Mouse (Mus musculus): Measurements from ENCODE around the gene Glod4.

The Glod4 gene

GRCm38 (mm10) chr11:76085898-76086591 is 157.5 kb downstream of the Glod4 start:
- DNase-seq (ENCODE audit: low spot score in 2 of 2): peak in 1 of 2 experiments; percentile 33

DNA sequence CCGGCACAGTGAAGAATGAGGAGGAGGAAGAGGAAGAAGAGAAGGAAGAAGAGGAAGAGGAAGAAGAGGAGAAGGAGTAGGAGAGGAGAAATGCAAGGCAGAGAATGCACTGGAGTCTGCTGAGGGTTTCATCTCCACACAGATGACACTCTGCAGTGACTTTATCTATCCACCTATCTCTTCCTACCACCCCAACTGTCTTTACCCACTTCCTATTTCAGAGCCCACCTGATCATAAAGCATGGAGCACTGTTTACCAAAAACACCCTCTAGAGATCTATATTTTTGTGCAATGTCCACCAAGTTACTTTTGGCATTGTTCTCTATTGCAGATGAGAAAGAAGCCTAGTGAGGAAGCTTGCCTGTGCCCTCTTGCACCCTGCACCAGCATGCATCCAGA is 158.6 kb downstream of the Glod4 start:
- DNase-seq (ENCODE audit: low spot score in 2 of 2): no peak

- DNase-seq (ENCODE audit: low spot score in 2 of 2): no peak
Measured at GRCm38 (mm10) chr11:76083941-76084367, 159.6 kb downstream of the Glod4 start.

- DNase-seq (ENCODE audit: low spot score in 2 of 2): no peak
Measured at GRCm38 (mm10) chr11:76081048-76081640, 162.4 kb downstream of the Glod4 start.

DNA sequence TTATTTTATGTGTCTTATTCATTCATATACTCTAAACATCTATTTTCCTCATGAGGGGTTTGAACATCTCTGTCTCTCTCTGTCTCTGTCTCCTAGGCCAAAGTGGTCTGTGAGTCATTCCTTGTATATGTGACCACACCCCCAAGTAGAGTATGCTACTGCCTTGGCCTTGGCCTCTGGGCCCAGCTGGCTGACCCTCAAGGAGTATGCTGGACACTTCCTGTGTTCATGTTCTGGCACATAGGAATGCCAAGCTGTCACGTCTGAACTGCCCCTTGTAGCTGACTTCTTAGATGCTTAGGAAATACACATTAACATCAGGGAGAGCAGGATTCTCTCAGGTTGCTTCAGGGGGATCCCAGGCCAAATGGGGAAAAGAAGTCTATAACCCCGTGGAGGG is 163.2 kb downstream of the Glod4 start:
- DNase-seq (ENCODE audit: low spot score in 2 of 2): no peak

DNA sequence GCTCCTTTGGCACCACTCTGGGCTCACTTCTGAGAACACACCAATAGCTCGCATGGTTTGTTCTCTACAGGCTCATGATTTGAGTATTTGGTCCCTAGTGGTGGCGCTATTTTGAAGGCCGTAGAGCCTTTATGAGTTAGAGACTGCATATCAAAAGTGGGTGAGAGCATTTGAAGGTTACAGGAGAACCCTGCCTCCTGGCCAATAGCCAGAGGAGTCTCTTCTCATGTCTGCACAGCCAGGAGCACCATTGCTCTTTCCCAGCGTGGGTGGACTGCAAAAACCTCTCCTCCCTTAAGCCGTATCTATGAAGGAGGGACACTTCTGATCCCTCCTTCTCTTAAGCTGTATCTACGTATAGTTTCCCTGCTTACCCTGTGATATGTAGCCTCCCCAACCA is 166.2 kb downstream of the Glod4 start:
- no peak for DNase-seq (ENCODE audit: low spot score in 2 of 2)

DNA sequence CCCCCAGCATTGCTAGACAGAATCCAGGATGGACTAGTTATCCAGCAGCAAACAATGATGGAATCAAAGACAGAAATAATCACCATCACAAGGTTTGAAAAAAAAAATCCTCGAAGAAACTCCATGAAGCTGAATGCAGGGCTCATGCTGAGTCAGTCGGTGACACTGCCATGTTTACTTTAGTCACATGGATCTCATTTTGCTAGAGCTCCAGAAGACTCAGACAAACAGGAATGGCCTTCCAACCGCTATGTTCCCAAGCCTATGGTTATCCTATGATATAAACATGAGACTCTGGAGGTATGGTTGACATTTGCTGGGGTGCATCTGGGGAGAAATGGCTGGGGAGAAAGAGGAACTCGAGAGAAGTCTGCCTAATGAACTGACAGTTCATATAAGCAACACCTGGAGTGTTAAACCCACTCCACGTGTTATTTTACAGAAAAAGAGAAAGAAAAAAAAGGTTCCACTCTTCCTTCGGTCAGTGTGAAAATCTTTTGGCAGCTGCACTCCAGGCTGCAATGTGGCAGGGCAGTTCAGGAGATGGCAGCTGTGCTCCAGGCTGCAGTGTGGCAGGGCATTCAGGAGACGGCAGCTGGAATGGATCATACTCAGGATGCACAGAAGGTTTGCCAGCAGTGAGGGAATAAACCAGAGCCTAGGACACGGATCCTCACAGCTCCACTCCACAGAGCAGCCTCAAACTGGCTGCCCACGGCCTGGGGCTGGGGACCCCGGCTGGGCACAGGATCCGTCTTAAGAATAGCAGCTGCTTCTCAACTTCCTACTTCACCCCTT is 169.0 kb downstream of the Glod4 start:
- no peak for DNase-seq (ENCODE audit: low spot score in 2 of 2)

Data from right cerebral cortex, postnatal 10 days (tissue).